Mouse (Mus musculus) embryonic fibroblast, embryonic 13.5 days (primary cell): ENCODE data around the gene C730034F03Rik.

Experiments
- CTCF ChIP-seq: IDR thresholded peaks from 2 replicates; pipeline ENCODE4 v1.5.1; 2011; ENCODE audit warnings: mild to moderate bottlenecking, control low read depth, low read length, moderate library complexity, borderline replicate concordance; ENCODE audit not compliant: insufficient read depth
- POLR2A ChIP-seq: IDR thresholded peaks from 2 replicates; pipeline ENCODE4 v1.6.1; 2011; ENCODE audit warnings: low read depth, mild to moderate bottlenecking, control low read depth, low read length, moderate library complexity

DNA sequence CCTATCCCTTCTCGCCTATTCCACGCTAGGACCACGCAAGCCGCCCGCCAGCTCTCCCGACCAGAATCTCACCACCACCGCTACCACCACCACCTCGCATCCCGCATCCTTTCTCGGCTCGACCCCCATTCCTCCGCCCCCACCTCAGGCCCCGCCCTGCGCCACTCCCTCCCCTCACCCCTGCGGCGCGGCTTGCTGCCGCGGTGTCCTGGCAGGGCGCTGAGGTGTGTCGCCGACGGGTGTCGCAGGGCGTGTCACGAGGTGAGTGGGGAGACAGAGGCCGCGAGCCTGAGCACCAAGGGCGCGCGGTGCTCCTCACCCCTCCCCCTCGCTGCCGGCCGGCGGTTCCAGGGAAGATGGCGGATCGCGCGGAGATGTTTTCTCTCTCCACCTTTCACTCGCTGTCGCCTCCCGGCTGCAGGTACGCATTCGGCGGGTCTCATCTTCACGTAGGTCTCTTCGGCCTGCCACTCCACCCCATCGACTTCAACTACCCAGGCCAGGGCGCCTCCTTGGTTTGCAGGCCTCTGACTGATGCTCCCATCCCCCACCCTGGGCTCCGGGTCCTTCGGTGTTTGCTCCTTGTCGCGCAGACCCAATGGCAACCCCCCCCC is 24.6 kb downstream of the C730034F03Rik start, which contains the start of gene Mapk8ip2:
- no peak for TF ChIP-seq CTCF
- no peak for TF ChIP-seq POLR2A
